Mouse (Mus musculus) common myeloid progenitor, adult 5-6 weeks (primary cell): Measurements from ENCODE around the gene Polq. TPM values are rescaled to one million over a fixed set of nuclear protein-coding genes. Genes with fewer than 3 reads are reported as not detected.

Source experiments
- ATAC-seq: replicated peaks from 2 replicates; pipeline ENCODE4 v1.8.0; 2016; ENCODE audit warnings: low read depth, mild to moderate bottlenecking, moderate TSS enrichment, inconsistent platforms; ENCODE audit not compliant: poor library complexity, severe bottlenecking
- total RNA-seq: library from RNA; stranded (forward); fragments of 200-1000, 187-1606 nt; gene quantifications from 2 replicates; pipeline ENCODE4 v1.2.3, GENCODE M21; 2017

Polq gene
- 24.0 and 37.6 TPM in 2 replicates for total RNA-seq

- peak; percentile 96 for ATAC-seq
Observed at GRCm38 (mm10) chr16:37011061-37011921, at the start of gene Polq. Gene Polq (plus strand): TSS chr16:37011786.

GRCm38 (mm10) chr16:36963415-36963814, 48.2 kb upstream of the Polq start:
- ATAC-seq = no peak

- ATAC-seq = no peak
Observed at GRCm38 (mm10) chr16:36979127-36979526, 32.5 kb upstream of the Polq start.

GRCm38 (mm10) chr16:36983796-36984195, 27.8 kb upstream of the Polq start:
- ATAC-seq = no peak

- ATAC-seq = peak; percentile 78
Observed at GRCm38 (mm10) chr16:36985636-36986042, 25.9 kb upstream of the Polq start.

- no peak for ATAC-seq
Observed at GRCm38 (mm10) chr16:36987399-36987798, 24.2 kb upstream of the Polq start.

GRCm38 (mm10) chr16:36988066-36988465, 23.5 kb upstream of the Polq start:
- ATAC-seq = no peak

- peak; percentile 83 for ATAC-seq
Observed at GRCm38 (mm10) chr16:36989493-36989892, 22.1 kb upstream of the Polq start.

- no peak for ATAC-seq
Observed at GRCm38 (mm10) chr16:36989999-36990625, 21.5 kb upstream of the Polq start, which contains the start of gene Fbxo40. Gene Fbxo40 (minus strand): TSS chr16:36990467.

- peak; percentile 72 for ATAC-seq
Observed at GRCm38 (mm10) chr16:36997650-36998049, 13.9 kb upstream of the Polq start.

- peak; percentile 93 for ATAC-seq
Observed at GRCm38 (mm10) chr16:36999366-36999972, 12.1 kb upstream of the Polq start.

GRCm38 (mm10) chr16:37009262-37009661, 2.3 kb upstream of the Polq start:
- ATAC-seq = no peak

- peak; percentile 79 for ATAC-seq
Observed at GRCm38 (mm10) chr16:37010370-37010769, 1.2 kb upstream of the Polq start.

- ATAC-seq = no peak
Observed at GRCm38 (mm10) chr16:37011922-37012289, 320 bp downstream of the Polq start.

- no peak for ATAC-seq
Observed at GRCm38 (mm10) chr16:37012336-37012735, 750 bp downstream of the Polq start.

- ATAC-seq = no peak
Observed at GRCm38 (mm10) chr16:37027581-37027980, 16.0 kb downstream of the Polq start.

- no peak for ATAC-seq
Observed at GRCm38 (mm10) chr16:37031996-37032395, 20.4 kb downstream of the Polq start.

GRCm38 (mm10) chr16:37034751-37035150, 23.2 kb downstream of the Polq start:
- ATAC-seq = no peak

GRCm38 (mm10) chr16:37059631-37060030, 48.0 kb downstream of the Polq start:
- ATAC-seq = no peak

GRCm38 (mm10) chr16:37061261-37061660, 49.7 kb downstream of the Polq start:
- ATAC-seq = no peak

GRCm38 (mm10) chr16:37072354-37072753, 60.8 kb downstream of the Polq start:
- no peak for ATAC-seq
